Mouse (Mus musculus) frontal cortex, postnatal 25 days (tissue): ENCODE results near the gene Trim8.

Experiments used
- DNase-seq, 2 experiments: peaks; one replicate each; pipeline ENCODE4 v3.0.0; 2022; ENCODE audit warnings: low spot score in 2 of 2

Trim8 gene

GRCm38 (mm10) chr19:46548110-46548509 lies 46.6 kb downstream of the Trim8 start:
- DNase-seq = no peak

- no peak for DNase-seq
These were observed 48.9 kb downstream of the Trim8 start for GRCm38 (mm10) chr19:46550385-46550784.

DNA sequence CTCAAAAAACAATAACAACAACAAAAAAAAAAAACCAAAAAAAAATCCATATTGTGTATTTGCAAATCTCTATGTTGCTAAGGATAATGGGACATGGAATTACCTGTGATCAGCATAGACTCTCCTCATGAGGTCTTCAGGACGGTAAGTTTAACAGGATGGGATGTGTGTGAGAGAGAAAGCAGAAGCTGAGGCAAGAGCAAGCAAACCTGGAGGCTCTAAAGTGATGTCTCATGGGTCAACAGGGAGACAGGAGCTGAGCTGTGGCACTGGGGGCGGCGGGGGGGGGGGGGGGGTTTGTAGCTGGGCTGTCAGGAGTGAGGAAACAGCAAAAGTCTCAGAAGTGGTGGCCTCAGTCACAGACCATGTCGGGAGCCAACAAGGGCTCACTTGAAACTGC lies 51.0 kb downstream of the Trim8 start:
- DNase-seq = no peak

DNA sequence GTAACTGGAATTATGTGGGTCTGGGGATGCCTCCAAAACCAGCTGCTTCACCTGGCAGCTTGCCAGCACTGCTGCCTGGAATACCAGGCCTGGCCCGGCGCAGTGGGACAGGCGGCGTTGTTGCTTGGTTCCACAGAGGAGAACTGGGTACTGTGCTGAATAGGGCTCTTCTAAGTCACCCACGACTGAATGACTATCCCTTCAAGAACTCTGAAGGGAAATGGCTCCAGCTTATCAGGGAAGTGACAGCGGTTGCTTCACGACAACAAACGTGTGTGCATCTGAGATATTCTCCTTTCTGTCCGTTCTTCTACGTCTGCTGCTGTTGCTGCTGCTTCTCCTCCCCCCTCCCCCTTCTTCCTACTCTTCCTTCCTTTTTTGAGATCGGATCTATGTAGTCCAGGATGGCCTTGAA lies 52.0 kb downstream of the Trim8 start:
- DNase-seq = no peak

DNA sequence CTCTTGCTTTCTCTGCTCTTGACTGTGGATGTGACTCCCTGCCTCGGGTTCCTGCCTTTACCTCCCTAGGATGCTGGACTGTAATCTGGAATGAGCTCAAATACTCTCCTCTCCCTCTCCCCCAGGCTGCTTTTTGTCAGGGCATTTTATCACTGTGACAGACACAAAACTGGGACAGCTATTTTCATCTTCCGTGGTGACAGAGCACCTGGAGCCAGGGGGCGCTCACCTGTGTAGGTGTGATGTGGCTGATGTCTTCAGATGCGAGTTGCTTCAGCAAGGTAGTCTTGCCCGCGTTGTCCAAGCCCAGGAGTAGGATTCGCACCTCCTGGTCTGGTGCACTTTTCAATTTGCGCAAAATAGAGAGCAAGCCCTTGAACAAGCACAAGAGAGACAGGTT lies 56.5 kb downstream of the Trim8 start:
- no peak for DNase-seq

GRCm38 (mm10) chr19:46558631-46559030 lies 57.1 kb downstream of the Trim8 start:
- DNase-seq = no peak

DNA sequence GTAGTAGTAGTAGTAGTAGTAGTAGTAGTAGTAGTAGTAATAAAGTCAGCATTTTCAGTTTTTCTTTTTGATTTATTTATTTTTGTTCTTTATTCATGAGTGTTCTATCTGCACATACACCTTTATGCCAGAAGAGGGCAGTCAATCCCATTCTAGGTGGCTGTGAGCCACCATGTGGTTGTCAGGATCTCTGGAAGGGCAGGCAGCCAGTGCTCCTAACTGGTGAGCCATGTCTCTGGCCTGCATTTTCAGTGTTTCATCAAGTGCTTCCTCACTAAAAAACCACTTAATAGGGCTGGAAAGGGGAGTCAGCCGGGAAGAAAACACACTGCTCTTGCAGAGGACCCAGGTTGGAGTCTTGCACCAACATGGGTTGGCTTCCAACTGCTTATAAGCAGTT lies 60.6 kb downstream of the Trim8 start:
- peak in 1 of 2 experiments; percentile 20 for DNase-seq

- no peak for DNase-seq
These were observed 61.3 kb downstream of the Trim8 start for GRCm38 (mm10) chr19:46562581-46563515.

DNA sequence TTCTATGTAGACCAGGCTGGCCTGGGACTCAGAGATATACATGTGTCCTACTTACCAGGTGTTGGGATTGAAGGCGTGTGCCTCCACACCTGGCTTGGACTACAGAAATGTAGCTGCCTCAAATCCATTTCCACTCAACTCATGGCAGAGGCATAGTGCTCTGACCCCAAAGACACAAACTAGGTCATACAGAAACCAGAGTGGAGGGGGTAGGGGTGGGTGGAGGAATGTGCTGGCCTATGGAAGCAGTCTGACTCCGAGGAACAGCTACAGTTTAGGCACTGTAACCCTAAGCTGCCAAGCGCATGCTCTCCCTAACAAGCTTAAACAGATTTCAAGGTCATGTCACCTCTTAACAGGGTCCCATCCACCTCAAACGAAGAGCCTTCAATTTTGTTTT lies 62.1 kb downstream of the Trim8 start:
- no peak for DNase-seq

DNA sequence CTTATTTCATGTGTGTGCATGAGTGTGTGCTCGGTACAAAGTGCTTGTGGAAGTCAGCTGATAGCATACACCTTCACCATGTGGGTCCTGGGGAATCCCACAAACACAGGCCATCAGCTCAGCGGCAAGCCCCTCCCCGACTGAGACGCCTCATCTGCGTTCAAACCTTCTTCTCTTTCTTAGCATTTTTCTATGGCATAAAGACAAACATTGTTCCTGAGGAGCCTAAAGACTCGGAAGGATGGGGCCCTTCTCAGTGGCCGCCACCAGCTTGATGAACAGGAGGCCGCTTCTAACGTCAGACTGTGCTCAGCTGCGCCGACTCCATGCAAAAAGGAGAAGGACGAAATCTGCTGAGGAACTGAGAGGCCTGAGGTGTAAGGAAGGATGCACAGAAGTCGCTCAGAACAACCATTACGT lies 62.6 kb downstream of the Trim8 start:
- no peak for DNase-seq
